Mouse (Mus musculus): Measurements from ENCODE around the gene Cep112. TPM values are rescaled to one million over a fixed set of nuclear protein-coding genes. Genes with fewer than 3 reads are reported as not detected.

The Cep112 gene
- total RNA-seq, 4 experiments from 2014 or later, result 20.9 to 24.8 (median 24.1) TPM

GRCm38 (mm10) chr11:108447148-108447547 is 22.2 kb downstream of the Cep112 start:
- DNase-seq (ENCODE audit: low spot score in 2 of 2), result no peak

GRCm38 (mm10) chr11:108449811-108450210 is 24.8 kb downstream of the Cep112 start:
- DNase-seq (ENCODE audit: low spot score in 2 of 2), result peak; percentile 22 to 72

- DNase-seq (ENCODE audit: low spot score in 2 of 2), result no peak
Measured at GRCm38 (mm10) chr11:108459599-108459998, 34.6 kb downstream of the Cep112 start.

GRCm38 (mm10) chr11:108464138-108464537 is 39.1 kb downstream of the Cep112 start:
- no peak for DNase-seq (ENCODE audit: low spot score in 2 of 2)

- no peak for DNase-seq (ENCODE audit: low spot score in 2 of 2)
Measured at GRCm38 (mm10) chr11:108464715-108465301, 39.8 kb downstream of the Cep112 start.

GRCm38 (mm10) chr11:108475738-108476137 is 50.7 kb downstream of the Cep112 start:
- no peak for DNase-seq (ENCODE audit: low spot score in 2 of 2)

GRCm38 (mm10) chr11:108476226-108476625 is 51.2 kb downstream of the Cep112 start:
- no peak for DNase-seq (ENCODE audit: low spot score in 2 of 2)

- DNase-seq (ENCODE audit: low spot score in 2 of 2), result no peak
Measured at GRCm38 (mm10) chr11:108483976-108484375, 59.0 kb downstream of the Cep112 start.

- DNase-seq (ENCODE audit: low spot score in 2 of 2), result no peak
Measured at GRCm38 (mm10) chr11:108488256-108488655, 63.3 kb downstream of the Cep112 start.

GRCm38 (mm10) chr11:108489863-108490262 is 64.9 kb downstream of the Cep112 start:
- no peak for DNase-seq (ENCODE audit: low spot score in 2 of 2)

- no peak for DNase-seq (ENCODE audit: low spot score in 2 of 2)
Measured at GRCm38 (mm10) chr11:108508190-108508589, 83.2 kb downstream of the Cep112 start.

- no peak for DNase-seq (ENCODE audit: low spot score in 2 of 2)
Measured at GRCm38 (mm10) chr11:108527725-108528363, 102.9 kb downstream of the Cep112 start.

GRCm38 (mm10) chr11:108532901-108533300 is 107.9 kb downstream of the Cep112 start:
- no peak for DNase-seq (ENCODE audit: low spot score in 2 of 2)

- DNase-seq (ENCODE audit: low spot score in 2 of 2), result no peak
Measured at GRCm38 (mm10) chr11:108534014-108534413, 109.0 kb downstream of the Cep112 start.

- no peak for DNase-seq (ENCODE audit: low spot score in 2 of 2)
Measured at GRCm38 (mm10) chr11:108552997-108553622, 128.1 kb downstream of the Cep112 start.

- DNase-seq (ENCODE audit: low spot score in 2 of 2), result no peak
Measured at GRCm38 (mm10) chr11:108553881-108554280, 128.9 kb downstream of the Cep112 start.

GRCm38 (mm10) chr11:108558544-108558943 is 133.6 kb downstream of the Cep112 start:
- peak; percentile 14 to 20 for DNase-seq (ENCODE audit: low spot score in 2 of 2)

- no peak for DNase-seq (ENCODE audit: low spot score in 2 of 2)
Measured at GRCm38 (mm10) chr11:108559506-108559905, 134.5 kb downstream of the Cep112 start.

- DNase-seq (ENCODE audit: low spot score in 2 of 2), result no peak
Measured at GRCm38 (mm10) chr11:108562076-108562475, 137.1 kb downstream of the Cep112 start.

GRCm38 (mm10) chr11:108586551-108587184 is 161.7 kb downstream of the Cep112 start:
- DNase-seq (ENCODE audit: low spot score in 2 of 2), result no peak

GRCm38 (mm10) chr11:108593207-108593958 is 168.4 kb downstream of the Cep112 start:
- DNase-seq (ENCODE audit: low spot score in 2 of 2), result no peak

Measured in layer of hippocampus, adult 8-10 months (tissue).